Mouse (Mus musculus): Measurements from ENCODE around the gene Cyp24a1. TPM values are rescaled to one million over a fixed set of nuclear protein-coding genes. Genes with fewer than 3 reads are reported as not detected.

The Cyp24a1 gene
- not detected for total RNA-seq (2023)

DNA sequence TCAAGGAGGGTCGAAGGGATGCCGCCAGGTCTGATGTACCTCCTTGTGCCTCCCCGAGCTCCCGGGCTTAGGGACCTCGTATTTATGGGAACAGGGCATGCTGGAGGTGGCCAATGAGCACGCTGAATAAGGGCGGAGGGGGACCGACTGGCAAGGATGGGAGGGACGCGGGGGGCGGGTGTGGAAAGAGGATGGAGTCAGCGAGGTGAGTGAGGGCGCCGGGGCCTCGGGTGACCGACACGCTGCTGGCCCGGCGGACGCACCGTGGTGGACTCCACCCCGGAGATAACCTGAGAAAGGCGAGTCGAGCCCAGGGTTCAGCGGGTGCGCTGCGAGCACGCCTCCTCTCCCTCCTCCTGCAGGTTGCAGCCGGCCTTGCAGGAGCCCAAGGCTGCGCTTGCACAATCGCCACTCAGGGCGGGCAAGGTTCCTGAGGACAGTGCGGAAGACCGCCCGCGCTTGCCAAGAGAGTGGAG, at the start of gene Cyp24a1:
Gene Cyp24a1, minus strand, starts transcription at position 55 of the 476 bp plus-strand sequence.

DNA sequence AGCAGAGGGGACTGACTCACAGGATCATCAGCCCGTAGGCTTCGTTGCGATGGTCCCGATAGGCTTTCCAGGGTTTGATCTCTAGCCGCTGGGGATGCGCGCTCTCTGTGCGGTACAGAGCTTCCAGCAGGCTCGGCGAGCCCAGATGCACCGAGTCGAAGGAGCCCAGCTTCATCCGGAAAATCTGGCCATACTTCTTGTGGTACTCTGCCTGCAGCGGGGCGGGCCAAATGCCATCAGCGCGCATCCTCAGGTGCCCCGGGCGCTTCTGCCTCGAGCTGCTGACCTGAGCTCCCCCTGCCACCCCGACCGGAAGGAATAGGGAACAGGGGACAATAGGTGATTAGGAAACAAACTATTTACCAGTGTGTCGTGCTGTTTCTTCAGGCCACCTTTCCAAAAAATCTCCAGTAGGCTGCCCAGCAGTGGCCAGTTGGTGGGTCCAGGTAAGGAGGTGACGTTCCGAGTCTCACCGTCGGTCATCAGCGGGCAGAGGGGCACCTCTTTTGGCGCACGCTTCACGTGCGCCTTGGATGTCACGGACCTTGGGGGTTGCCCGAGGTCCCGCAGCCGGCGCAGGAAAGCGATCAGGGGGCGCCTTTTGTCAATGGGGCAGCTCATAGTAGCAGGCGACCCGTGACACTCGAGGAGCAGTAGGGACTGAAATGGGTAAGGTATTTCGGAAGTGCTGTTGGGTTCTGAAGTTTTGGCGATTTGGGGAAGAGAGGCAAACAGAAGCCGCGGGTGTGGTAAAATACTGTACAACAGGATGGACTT, 603 bp downstream of the Cyp24a1 start, which contains the start of gene Pfdn4:
Gene Pfdn4, plus strand, starts transcription at position 275 of the 777 bp plus-strand sequence.

Other genes starting within 250 kb of the Cyp24a1 start
- gene Bcas1, start 69.3 kb downstream of the Cyp24a1 start, total RNA-seq (2023), result 0.67 TPM
- 22.0 TPM for gene Pfdn4, start 717 bp downstream of the Cyp24a1 start, total RNA-seq (2023)
- not detected for gene 4930470P17Rik, start 104.9 kb upstream of the Cyp24a1 start, total RNA-seq (2023)
- not detected for gene Dok5, start 234.7 kb upstream of the Cyp24a1 start, total RNA-seq (2023)